Mouse (Mus musculus) thymus, adult 2 months (tissue): ENCODE measurements around the gene Caml. TPM values are rescaled to one million over a fixed set of nuclear protein-coding genes. Genes with fewer than 3 reads are reported as not detected.
"Not testable (repeated sequence)": the region's sequence is repeated elsewhere in the genome, so short reads cannot be mapped to it uniquely, and the experiment has no call there.

Experiments used
- DNase-seq: peaks from one replicate; pipeline ENCODE4 v3.0.0; 2021
- H3K27ac ChIP-seq: fragments of 200-500 bp; 2 replicates; pipeline ENCODE4 v1.5.1; 2012; ENCODE audit warnings: low read length, control low read depth; ENCODE audit not compliant: control insufficient read depth, insufficient read depth
- H3K27me3 ChIP-seq: fragments of 200-500 bp; 2 replicates; pipeline ENCODE4 v1.6.1; 2012; ENCODE audit warnings: mild to moderate bottlenecking, low read length, moderate library complexity, mixed read lengths; ENCODE audit not compliant: control insufficient read depth, insufficient read depth
- H3K36me3 ChIP-seq: fragments of 200-500 bp; 2 replicates; pipeline ENCODE4 v1.6.1; 2012; ENCODE audit warnings: mild to moderate bottlenecking, low read length, moderate library complexity; ENCODE audit not compliant: control insufficient read depth, insufficient read depth
- H3K4me1 ChIP-seq: fragments of 200-500 bp; replicated peaks from 2 replicates; pipeline ENCODE4 v1.6.1; 2012; ENCODE audit warnings: low read length; ENCODE audit not compliant: control insufficient read depth, insufficient read depth
- H3K4me3 ChIP-seq: fragments of 200-500 bp; 2 replicates; pipeline ENCODE4 v1.5.1; 2012; ENCODE audit warnings: mild to moderate bottlenecking, low read length, control low read depth, moderate library complexity; ENCODE audit not compliant: control insufficient read depth, insufficient read depth
- CTCF ChIP-seq: fragments of 200-500 bp; IDR thresholded peaks from 2 replicates; pipeline ENCODE4 v1.5.1; 2012; ENCODE audit warnings: mild to moderate bottlenecking, control low read depth, low read length, moderate library complexity, borderline replicate concordance; ENCODE audit not compliant: control insufficient read depth, poor library complexity, insufficient read depth; ENCODE audit errors: extremely low read depth
- POLR2A ChIP-seq: fragments of 200-500 bp; IDR thresholded peaks from 2 replicates; pipeline ENCODE4 v1.6.1; 2012; ENCODE audit warnings: mild to moderate bottlenecking, low read length, control low read depth, moderate library complexity; ENCODE audit not compliant: control insufficient read depth, poor library complexity, insufficient read depth; ENCODE audit errors: extremely low read depth
- WGBS: fragments of 180-500 bp; shearing (Covaris S2); methylation state at CpG from one replicate; pipeline ENCODE4 v1.1.7; 2018; 5-methylcytosine and 5-hydroxymethylcytosine counted together
- polyA plus RNA-seq: library from polyadenylated mRNA; depleted of rRNA; stranded (reverse); fragments of >200 nt; gene quantifications from 2 replicates; pipeline ENCODE4 v1.2.3, GENCODE M21; 2012; rRNA removed

Caml gene
- polyA plus RNA-seq, 1 experiment = 17.8 TPM

DNA sequence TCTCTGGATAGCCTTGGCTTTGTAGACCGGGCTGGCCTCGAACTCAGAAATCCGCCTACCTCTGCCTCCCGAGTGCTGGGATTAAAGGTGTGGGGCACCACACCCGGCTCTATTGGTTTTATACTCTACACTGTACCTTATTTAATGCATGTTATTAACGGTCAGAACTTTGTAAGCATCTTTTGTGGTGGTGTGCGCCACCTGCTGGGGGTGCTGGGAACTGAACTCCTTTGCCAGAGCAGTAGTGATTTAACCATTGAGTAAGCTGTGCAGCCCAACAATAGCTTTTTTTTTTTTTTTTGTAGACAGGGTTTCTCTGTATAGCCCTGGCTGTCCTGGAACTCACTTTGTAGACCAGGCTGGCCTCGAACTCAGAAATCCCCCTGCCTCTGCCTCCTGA, 17.7 kb downstream of the Caml start:
- Histone ChIP-seq H3K27ac (0 out of 2 replicates have a peak overlapping the region, but pooled peaks have one; percentile 15), H3K36me3 (peaks cover 32% of the 10 kb centered on the region), H3K4me1 (peaks cover 13% of the 10 kb centered on the region)
- peak; percentile 75 for DNase-seq
- peak; percentile 60; the same call in 1 of the 2 replicates for TF ChIP-seq CTCF
- H3K4me3 ChIP-seq, H3K27me3 ChIP-seq: not testable (repeated sequence)
- WGBS = 43% methylated on average over 8 of the region's 8 CpGs

DNA sequence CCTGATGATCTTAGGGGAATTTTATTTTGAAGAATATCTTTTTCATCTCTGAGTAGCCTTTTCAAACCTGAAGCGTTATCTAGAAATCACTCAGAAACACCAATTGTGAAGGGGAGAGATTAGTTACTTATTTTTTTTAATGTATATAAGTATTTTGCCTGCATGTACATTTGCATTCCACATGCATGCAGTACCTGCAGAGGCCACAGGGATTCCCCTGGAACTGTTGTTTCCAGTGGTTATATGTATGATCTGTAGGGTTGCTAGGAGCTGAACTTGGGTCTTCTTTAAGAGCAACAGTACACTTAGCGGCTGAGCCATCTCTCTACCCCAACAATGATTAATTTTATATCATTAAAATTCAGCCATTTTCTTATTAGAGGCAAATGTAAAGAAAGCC, 21.7 kb downstream of the Caml start:
- peak; percentile 43 for DNase-seq
- WGBS = 97% methylated on average over 2 of the region's 2 CpGs
- TF ChIP-seq POLR2A (no peak), CTCF (no peak)
- Histone ChIP-seq H3K27me3 (no peaks in the 10 kb centered on the region), H3K36me3 (peaks cover 64% of the 10 kb centered on the region), H3K4me3 (no peak overlapping the region), H3K4me1 (peaks cover 8% of the 10 kb centered on the region), H3K27ac (no peak overlapping the region)

DNA sequence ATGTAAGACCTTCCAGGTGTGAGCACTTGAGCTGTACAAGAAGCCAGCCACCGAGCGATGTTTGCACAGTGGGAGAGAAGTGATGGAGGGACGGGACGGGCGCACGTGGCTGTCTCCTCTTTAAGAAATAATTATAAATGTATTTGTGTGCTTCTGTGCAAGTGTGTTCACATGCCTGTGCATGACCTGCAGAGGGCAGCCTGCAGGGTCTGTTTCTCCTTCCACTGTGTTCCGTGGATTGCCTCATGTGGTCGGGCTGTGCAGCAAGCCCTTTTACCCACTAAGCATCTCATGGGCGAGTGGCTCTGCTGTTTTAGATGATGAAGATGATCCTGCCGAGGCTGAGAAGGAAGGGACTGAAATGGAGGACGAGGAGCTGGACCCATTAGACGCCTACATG, 27.3 kb downstream of the Caml start:
- Histone ChIP-seq H3K4me1 (no peaks in the 10 kb centered on the region), H3K27me3 (no peaks in the 10 kb centered on the region), H3K4me3 (no peak overlapping the region), H3K27ac (no peak overlapping the region), H3K36me3 (peaks cover 98% of the 10 kb centered on the region)
- no peak for DNase-seq
- 94% methylated on average over 12 of the region's 12 CpGs for WGBS
- TF ChIP-seq POLR2A (no peak), CTCF (no peak)

DNA sequence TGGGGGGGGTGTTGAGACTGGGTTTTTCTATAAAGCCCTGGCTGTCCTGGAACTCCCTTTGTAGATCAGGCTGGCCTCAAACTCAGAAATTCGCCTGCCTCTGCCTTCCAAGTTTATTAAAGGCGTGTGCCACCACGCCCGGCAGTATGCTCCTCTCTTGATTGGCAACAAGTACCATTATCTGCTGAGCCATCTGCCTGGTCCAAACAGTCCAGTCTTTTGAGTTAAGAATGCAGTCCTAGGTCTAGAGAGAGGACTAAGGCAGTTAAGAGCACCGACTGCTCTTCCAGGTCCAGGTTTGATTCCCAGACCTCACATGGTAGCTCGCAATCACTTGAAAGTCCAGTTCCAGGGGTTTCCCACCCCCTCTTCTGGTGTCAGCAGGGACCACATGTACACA, 28.2 kb downstream of the Caml start:
- 98% methylated on average over 6 of the region's 6 CpGs for WGBS
- peaks cover 98% of the 10 kb centered on the region for H3K36me3 ChIP-seq
- H3K27ac ChIP-seq = no peak overlapping the region

DNA sequence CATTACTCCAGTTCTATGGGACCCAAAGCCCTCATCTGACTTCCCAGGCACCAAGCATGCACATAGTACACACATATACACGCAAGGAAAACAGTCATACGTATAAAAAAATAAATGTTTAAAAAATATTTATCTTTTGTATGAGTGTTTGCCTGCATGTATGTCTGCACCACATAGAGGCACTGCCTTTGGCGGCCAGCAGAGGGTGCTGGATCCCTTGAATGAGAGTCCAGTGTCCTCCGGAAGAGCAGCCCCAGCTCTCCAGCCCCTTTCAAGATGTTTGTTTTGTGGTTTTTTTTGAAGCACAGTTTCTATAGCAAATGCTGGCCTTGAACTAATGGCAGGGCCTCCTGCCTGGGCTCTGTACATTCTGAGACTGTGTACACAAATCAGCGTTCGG, 45.7 kb downstream of the Caml start:
- Histone ChIP-seq H3K36me3 (peaks cover 79% of the 10 kb centered on the region), H3K4me1 (no peaks in the 10 kb centered on the region), H3K4me3 (no peak overlapping the region), H3K27me3 (no peaks in the 10 kb centered on the region), H3K27ac (no peak overlapping the region)
- WGBS = 94% methylated on average over 6 of the region's 6 CpGs
- TF ChIP-seq CTCF (peak; percentile 71; the same call in 1 of the 2 replicates), POLR2A (no peak)
- peak; percentile 57 for DNase-seq

More for the DNA sequence above, 28.2 kb downstream of the Caml start:
- no peak for DNase-seq
- Histone ChIP-seq H3K4me1 (no peaks in the 10 kb centered on the region), H3K27me3 (no peaks in the 10 kb centered on the region), H3K4me3 (no peak overlapping the region)
- TF ChIP-seq CTCF (no peak), POLR2A (no peak)

DNA sequence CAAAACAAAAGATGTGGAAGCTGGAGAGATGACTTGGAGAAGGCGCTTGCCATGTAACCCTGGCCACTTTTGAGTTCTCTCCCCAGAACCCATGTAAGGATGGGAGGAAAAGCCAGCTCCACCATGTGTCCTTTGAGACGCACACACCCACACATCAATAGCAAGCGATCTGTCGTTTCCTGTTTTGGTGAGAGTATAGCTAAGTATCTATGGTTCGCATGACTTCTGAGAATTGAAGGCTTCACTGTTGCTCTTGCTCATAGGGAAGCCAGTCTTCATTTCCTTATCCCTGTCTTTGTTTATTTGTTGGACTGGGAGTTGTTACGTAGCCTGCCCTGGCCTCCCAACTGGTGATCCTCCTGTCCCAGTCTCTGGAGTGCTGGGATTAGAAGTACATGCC, 49.9 kb downstream of the Caml start:
- no peak overlapping the region for H3K4me3 ChIP-seq
- H3K27me3 ChIP-seq = no peaks in the 10 kb centered on the region
- TF ChIP-seq CTCF (no peak), POLR2A (no peak)
- DNase-seq = no peak
- WGBS = 91% methylated on average over 6 of the region's 6 CpGs
- peaks cover 73% of the 10 kb centered on the region for H3K36me3 ChIP-seq
- H3K27ac ChIP-seq = peak overlapping the region; percentile 59; the same call in 1 of the 2 replicates
- no peaks in the 10 kb centered on the region for H3K4me1 ChIP-seq

DNA sequence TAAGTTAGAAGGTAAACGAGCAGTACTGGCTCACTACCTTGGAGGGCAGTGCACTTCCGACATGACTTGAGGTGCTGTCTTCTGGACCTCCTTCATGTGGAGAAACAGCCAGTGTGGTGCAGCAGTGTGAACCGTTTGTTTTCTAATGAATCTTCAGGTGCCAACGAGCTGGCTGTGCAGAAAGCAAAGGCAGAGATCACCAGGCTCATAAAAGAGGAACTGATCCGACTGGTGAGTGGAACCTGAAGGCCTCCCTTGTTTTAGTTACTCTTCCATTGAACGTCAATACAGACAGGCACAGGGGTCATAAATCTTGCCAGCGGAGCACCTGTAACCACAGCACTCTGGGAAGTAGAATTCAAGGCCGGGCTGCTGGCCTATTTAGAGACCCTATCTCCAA, 54.6 kb downstream of the Caml start:
- no peak overlapping the region for H3K27ac ChIP-seq
- peaks cover 60% of the 10 kb centered on the region for H3K36me3 ChIP-seq
- DNase-seq = no peak
- no peak overlapping the region for H3K4me3 ChIP-seq
- H3K27me3 ChIP-seq = no peaks in the 10 kb centered on the region
- TF ChIP-seq CTCF (no peak), POLR2A (no peak)
- WGBS = 64% methylated on average over 8 of the region's 8 CpGs
- no peaks in the 10 kb centered on the region for H3K4me1 ChIP-seq

Other genes with a start within 250 kb of the Caml start
- 0.83 and 6.0 TPM in 2 replicates for gene Slc34a1, start 224.8 kb upstream of the Caml start, polyA plus RNA-seq
- gene Pfn3, start 207.8 kb upstream of the Caml start, polyA plus RNA-seq = not detected in 2 replicates
- gene F12, start 196.2 kb upstream of the Caml start, polyA plus RNA-seq = 0.39 and 1.6 TPM in 2 replicates
- gene Grk6, start 177.9 kb upstream of the Caml start, polyA plus RNA-seq = 228 and 238 TPM in 2 replicates
- gene Prr7, start 158.7 kb upstream of the Caml start, polyA plus RNA-seq = 33.8 and 52.2 TPM in 2 replicates
- 7.8 and 9.8 TPM in 2 replicates for gene Dbn1, start 134.9 kb upstream of the Caml start, polyA plus RNA-seq
- 25.6 and 29.5 TPM in 2 replicates for gene Pdlim7, start 109.3 kb upstream of the Caml start, polyA plus RNA-seq
- 18.2 and 21.9 TPM in 2 replicates for gene Dok3, start 93.7 kb upstream of the Caml start, polyA plus RNA-seq
- gene Ddx41, start 86.3 kb upstream of the Caml start, polyA plus RNA-seq = 97.8 and 100.0 TPM in 2 replicates
- gene Fam193b, start 51.9 kb upstream of the Caml start, polyA plus RNA-seq = 381 and 409 TPM in 2 replicates
- gene Tmed9, start 49.3 kb upstream of the Caml start, polyA plus RNA-seq = 73.4 and 76.8 TPM in 2 replicates
- 45.3 and 47.2 TPM in 2 replicates for gene B4galt7, start 23.1 kb upstream of the Caml start, polyA plus RNA-seq
- 25.3 and 29.5 TPM in 2 replicates for gene Ddx46, start 12.0 kb downstream of the Caml start, polyA plus RNA-seq
- 61.2 and 62.1 TPM in 2 replicates for gene B230219D22Rik, start 70.1 kb downstream of the Caml start, polyA plus RNA-seq
- gene Txndc15, start 91.6 kb downstream of the Caml start, polyA plus RNA-seq = 48.9 and 50.8 TPM in 2 replicates
- gene Pcbd2, start 104.4 kb downstream of the Caml start, polyA plus RNA-seq = 12.6 and 18.2 TPM in 2 replicates
- gene Catsper3, start 161.6 kb downstream of the Caml start, polyA plus RNA-seq = not detected in 2 replicates
- 0.07 TPM in 1 of 2 replicates, not detected in the other for gene Pitx1, start 213.2 kb downstream of the Caml start, polyA plus RNA-seq